Mouse (Mus musculus): ENCODE data around the gene Rnaseh2c.

DNA sequence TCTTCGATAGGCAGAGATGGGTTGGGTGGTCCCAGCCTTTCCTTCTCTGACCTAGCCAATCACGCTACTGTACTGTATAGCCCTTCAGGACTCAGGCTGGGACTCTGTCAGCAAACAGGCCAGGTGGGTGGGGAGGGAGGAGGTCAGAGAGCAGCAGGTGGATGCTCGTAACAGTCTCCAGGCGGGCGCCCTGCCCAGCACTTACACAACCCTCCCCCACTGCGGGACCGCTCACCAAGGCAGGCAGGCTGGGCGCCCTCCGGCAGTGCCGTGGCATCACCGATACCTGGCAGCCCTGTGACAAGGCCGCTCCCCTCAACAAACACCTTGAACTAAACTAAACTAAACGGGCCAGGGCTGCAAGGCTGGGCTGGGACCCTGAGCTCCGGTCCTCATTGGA is 47.5 kb upstream of the Rnaseh2c start:
- no peak for TF ChIP-seq CTCF (IDR thresholded peaks at IDR 0.05; ENCODE audit: borderline replicate concordance, extremely low read depth, insufficient read depth, insufficient read length)
- TF ChIP-seq POLR2A (IDR thresholded peaks at IDR 0.05; ENCODE audit: borderline replicate concordance, extremely low read depth, insufficient read depth, insufficient read length, poor library complexity, severe bottlenecking) = no peak

All from brain, embryonic 14.5 days (tissue).